Mouse (Mus musculus) hindbrain, embryonic 13.5 days (tissue): ENCODE data around the gene Hivep2. TPM values are rescaled to one million over a fixed set of nuclear protein-coding genes. Genes with fewer than 3 reads are reported as not detected.

Experiments
- ATAC-seq: fragments of 200-750 bp; cut with Nextera tagmentation; 2 replicates; pipeline ENCODE4 v1.8.0; 2017; ENCODE audit warnings: moderate TSS enrichment; ENCODE audit not compliant: low FRiP score
- H3K27ac ChIP-seq: fragments of 300-500 bp; sonication (generic); 2 replicates; pipeline ENCODE4 v1.5.1; 2015; ENCODE audit warnings: inconsistent platforms, mild to moderate bottlenecking, moderate library complexity
- H3K27me3 ChIP-seq: fragments of 300-500 bp; sonication (generic); 2 replicates; pipeline ENCODE4 v1.6.1; 2015; ENCODE audit warnings: mild to moderate bottlenecking, inconsistent platforms
- H3K36me3 ChIP-seq: fragments of 300-500 bp; sonication (generic); 2 replicates; pipeline ENCODE4 v1.6.1; 2015; ENCODE audit warnings: mild to moderate bottlenecking, inconsistent platforms
- H3K4me1 ChIP-seq: fragments of 300-500 bp; sonication (generic); replicated peaks from 2 replicates; pipeline ENCODE4 v1.6.1; 2015; ENCODE audit warnings: inconsistent platforms
- H3K4me2 ChIP-seq: fragments of 300-500 bp; sonication (generic); 2 replicates; pipeline ENCODE4 v1.6.1; 2015; ENCODE audit warnings: inconsistent platforms, mild to moderate bottlenecking, moderate library complexity
- H3K4me3 ChIP-seq: fragments of 300-500 bp; sonication (generic); 2 replicates; pipeline ENCODE4 v1.5.1; 2015; ENCODE audit warnings: mild to moderate bottlenecking, inconsistent platforms
- H3K9ac ChIP-seq: fragments of 300-500 bp; sonication (generic); 2 replicates; pipeline ENCODE4 v1.6.1; 2015; ENCODE audit warnings: mild to moderate bottlenecking, inconsistent platforms
- H3K9me3 ChIP-seq: fragments of 300-500 bp; sonication (generic); 2 replicates; pipeline ENCODE4 v1.6.1; 2016; ENCODE audit warnings: inconsistent platforms
- WGBS: fragments of 180-500 bp; shearing (Covaris S2); methylation state at CpG from one replicate; pipeline ENCODE4 v1.1.7; 2015; 5-methylcytosine and 5-hydroxymethylcytosine counted together
- polyA plus RNA-seq: library from polyadenylated mRNA; unstranded; fragments of >200 nt; fragmentation: Nextera tagmentation; extraction: Ambion mirVana; gene quantifications from 2 replicates; pipeline ENCODE4 v1.2.1, GENCODE M21; 2015

Hivep2 gene
- polyA plus RNA-seq, 1 experiment from 2014 or later = 7.0 TPM

GRCm38 (mm10) chr10:14081824-14082223, 115.9 kb downstream of the Hivep2 start:
- Histone ChIP-seq H3K36me3 (no peaks in the 10 kb centered on the region), H3K9me3 (no peaks in the 10 kb centered on the region), H3K4me3 (no peak overlapping the region), H3K27me3 (no peaks in the 10 kb centered on the region), H3K4me2 (no peak overlapping the region), H3K9ac (no peak overlapping the region), H3K27ac (no peak overlapping the region), H3K4me1 (no peaks in the 10 kb centered on the region; the same call in 1 of the 2 replicates)
- 56% methylated on average over 3 of the region's 3 CpGs for WGBS
- ATAC-seq = peak; percentile 68

- no peak overlapping the region for H3K4me3 ChIP-seq
- H3K36me3 ChIP-seq = no peaks in the 10 kb centered on the region
- no peak overlapping the region for H3K27ac ChIP-seq
- ATAC-seq = peak; percentile 65
- no peak overlapping the region for H3K4me2 ChIP-seq
- H3K9ac ChIP-seq = no peak overlapping the region
- H3K27me3 ChIP-seq = no peaks in the 10 kb centered on the region
- H3K4me1 ChIP-seq = no peaks in the 10 kb centered on the region; the same call in 1 of the 2 replicates
- WGBS = 73% methylated on average over 3 of the region's 3 CpGs
- no peaks in the 10 kb centered on the region for H3K9me3 ChIP-seq
Observed at GRCm38 (mm10) chr10:14082275-14082674, 116.4 kb downstream of the Hivep2 start.

DNA sequence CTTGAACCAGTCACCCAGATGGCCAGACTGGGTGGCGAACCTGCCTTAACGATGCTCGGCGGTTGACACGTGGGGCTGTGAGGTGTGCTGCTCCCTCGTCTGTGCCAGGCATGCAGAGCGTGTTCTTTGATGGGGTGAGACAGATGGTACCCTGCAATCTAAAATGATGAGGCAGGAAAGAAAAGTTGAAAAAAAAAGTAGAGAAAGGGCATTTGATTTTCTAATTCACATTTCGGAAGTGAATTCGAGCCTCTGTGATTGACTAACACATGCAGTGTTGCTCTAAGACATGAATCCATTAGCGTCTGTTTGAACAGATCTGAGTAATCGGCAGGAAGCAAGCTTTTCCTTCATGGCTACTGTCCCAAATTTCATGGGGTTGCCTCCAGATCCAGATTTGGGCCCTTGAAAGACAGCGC, 119.4 kb downstream of the Hivep2 start:
- no peak overlapping the region for H3K4me2 ChIP-seq
- no peaks in the 10 kb centered on the region; the same call in 1 of the 2 replicates for H3K4me1 ChIP-seq
- no peak overlapping the region for H3K27ac ChIP-seq
- WGBS = 81% methylated on average over 12 of the region's 12 CpGs
- no peaks in the 10 kb centered on the region for H3K9me3 ChIP-seq
- no peak overlapping the region for H3K9ac ChIP-seq
- H3K36me3 ChIP-seq = no peaks in the 10 kb centered on the region
- H3K4me3 ChIP-seq = no peak overlapping the region
- no peaks in the 10 kb centered on the region for H3K27me3 ChIP-seq
- no peak for ATAC-seq

DNA sequence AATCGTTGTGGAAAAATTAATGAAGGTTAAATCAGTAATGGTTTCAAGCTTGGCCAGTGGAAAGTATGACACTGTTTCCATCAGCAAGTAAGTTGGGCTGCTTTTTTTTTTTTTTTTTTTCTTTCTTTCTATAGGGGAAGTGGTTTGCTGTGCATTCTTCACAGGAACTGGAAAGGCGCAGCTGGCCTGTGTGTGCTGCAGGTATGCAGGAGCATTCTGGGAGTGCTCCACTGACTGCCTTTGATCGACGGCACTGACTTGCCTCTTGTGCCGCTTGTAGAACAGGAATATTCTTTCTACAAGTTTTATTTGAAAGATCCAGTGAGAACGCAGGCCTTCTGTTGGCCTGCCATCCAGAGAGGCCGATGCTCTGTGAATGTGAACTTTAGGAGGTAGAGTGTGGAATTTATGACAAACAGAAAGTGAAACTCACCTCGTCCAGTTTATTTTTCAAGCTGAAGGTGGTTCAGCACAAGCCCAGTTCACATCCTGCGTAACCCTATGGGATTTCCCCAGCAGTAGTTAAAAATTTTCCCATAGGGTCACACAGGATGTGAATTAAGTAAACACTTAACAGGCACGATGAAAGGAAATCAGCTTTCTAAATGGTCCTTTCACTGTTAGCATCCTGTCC, 120.1 kb downstream of the Hivep2 start:
- Histone ChIP-seq H3K9ac (no peak overlapping the region), H3K36me3 (no peaks in the 10 kb centered on the region), H3K27ac (no peak overlapping the region), H3K4me3 (no peak overlapping the region), H3K4me2 (no peak overlapping the region), H3K4me1 (no peaks in the 10 kb centered on the region; the same call in 1 of the 2 replicates), H3K9me3 (no peaks in the 10 kb centered on the region), H3K27me3 (no peaks in the 10 kb centered on the region)
- WGBS = 76% methylated on average over 10 of the region's 10 CpGs
- no peak for ATAC-seq

- Histone ChIP-seq H3K4me2 (no peak overlapping the region), H3K27ac (no peak overlapping the region), H3K4me1 (no peaks in the 10 kb centered on the region), H3K9ac (no peak overlapping the region), H3K9me3 (no peaks in the 10 kb centered on the region), H3K36me3 (no peaks in the 10 kb centered on the region), H3K27me3 (no peaks in the 10 kb centered on the region), H3K4me3 (no peak overlapping the region)
- WGBS = 84% methylated on average over 7 of the region's 7 CpGs
- no peak for ATAC-seq
Observed at GRCm38 (mm10) chr10:14087316-14087715, 121.4 kb downstream of the Hivep2 start.

DNA sequence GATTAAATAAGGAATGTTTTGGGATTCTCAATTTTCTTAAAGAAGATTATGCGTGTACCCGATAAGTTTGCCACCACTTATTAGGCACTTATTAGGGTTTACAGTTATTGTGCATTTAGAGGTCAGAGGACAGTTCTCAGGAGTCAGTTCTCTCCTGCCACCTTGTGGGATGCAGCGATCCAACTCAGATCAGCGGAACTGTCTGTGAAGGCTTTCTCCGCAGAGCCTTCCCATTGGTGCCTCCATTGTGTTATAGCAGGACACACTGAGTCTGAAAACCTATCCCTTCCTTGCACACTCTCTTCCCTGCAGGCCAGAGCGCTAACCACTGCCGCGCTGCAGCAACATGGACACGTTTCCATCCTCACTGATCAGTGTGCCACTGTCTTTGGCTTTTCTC, 123.6 kb downstream of the Hivep2 start:
- H3K9me3 ChIP-seq = no peaks in the 10 kb centered on the region
- no peak overlapping the region for H3K4me3 ChIP-seq
- no peak overlapping the region for H3K4me2 ChIP-seq
- ATAC-seq = no peak
- no peak overlapping the region for H3K9ac ChIP-seq
- no peaks in the 10 kb centered on the region for H3K4me1 ChIP-seq
- H3K36me3 ChIP-seq = no peaks in the 10 kb centered on the region
- no peaks in the 10 kb centered on the region for H3K27me3 ChIP-seq
- 52% methylated on average over 9 of the region's 9 CpGs for WGBS
- no peak overlapping the region for H3K27ac ChIP-seq

DNA sequence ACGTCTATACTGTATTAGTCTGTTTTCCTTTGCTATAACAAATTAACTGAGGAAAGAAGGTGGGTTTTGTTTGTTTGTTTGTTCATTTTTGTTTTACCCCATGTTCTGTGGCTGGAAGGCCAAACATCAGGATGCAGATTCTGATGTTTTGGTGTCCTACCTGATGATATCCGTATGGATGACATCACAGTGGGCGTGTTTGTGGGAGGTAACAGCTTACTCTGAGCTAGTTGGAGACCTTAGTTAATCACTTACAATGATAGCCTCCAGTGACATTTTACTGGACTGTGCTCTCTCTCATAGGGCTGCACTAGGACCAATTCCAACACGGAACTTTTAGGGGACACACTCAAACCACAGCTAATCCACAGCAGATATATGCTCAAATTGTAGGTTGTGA, 128.2 kb downstream of the Hivep2 start:
- H3K27ac ChIP-seq = no peak overlapping the region
- no peaks in the 10 kb centered on the region for H3K36me3 ChIP-seq
- peaks cover 3% of the 10 kb centered on the region; the same call in 1 of the 2 replicates for H3K4me1 ChIP-seq
- H3K4me3 ChIP-seq = no peak overlapping the region
- H3K9ac ChIP-seq = no peak overlapping the region
- no peak overlapping the region for H3K4me2 ChIP-seq
- H3K9me3 ChIP-seq = no peaks in the 10 kb centered on the region
- no peaks in the 10 kb centered on the region for H3K27me3 ChIP-seq
- WGBS = 92% methylated on average over 4 of the region's 4 CpGs
- ATAC-seq = no peak

DNA sequence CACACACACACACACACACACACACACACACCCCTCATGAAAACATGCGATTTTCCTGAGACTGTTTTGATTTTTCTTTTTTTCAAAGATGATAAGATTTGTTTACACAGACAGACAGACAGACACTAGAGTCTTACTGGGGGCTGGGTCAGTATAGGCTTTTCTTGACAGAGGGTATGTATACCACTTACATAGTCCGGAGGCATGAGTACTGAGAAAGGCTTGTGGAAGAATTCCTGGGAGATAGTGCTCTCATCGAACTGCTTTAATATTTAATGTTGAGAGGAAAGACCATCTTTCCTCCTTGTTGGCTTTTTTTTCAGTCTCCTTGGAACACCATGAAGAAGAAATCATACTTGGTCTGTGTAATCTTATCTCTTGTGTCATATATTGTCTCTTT, 130.2 kb downstream of the Hivep2 start:
- Histone ChIP-seq H3K9ac (no peak overlapping the region), H3K4me1 (peaks cover 3% of the 10 kb centered on the region; the same call in 1 of the 2 replicates), H3K36me3 (no peaks in the 10 kb centered on the region), H3K27ac (no peak overlapping the region), H3K9me3 (no peaks in the 10 kb centered on the region), H3K27me3 (no peaks in the 10 kb centered on the region), H3K4me3 (no peak overlapping the region), H3K4me2 (no peak overlapping the region)
- ATAC-seq = no peak
- 82% methylated on average over 3 of the region's 3 CpGs for WGBS

DNA sequence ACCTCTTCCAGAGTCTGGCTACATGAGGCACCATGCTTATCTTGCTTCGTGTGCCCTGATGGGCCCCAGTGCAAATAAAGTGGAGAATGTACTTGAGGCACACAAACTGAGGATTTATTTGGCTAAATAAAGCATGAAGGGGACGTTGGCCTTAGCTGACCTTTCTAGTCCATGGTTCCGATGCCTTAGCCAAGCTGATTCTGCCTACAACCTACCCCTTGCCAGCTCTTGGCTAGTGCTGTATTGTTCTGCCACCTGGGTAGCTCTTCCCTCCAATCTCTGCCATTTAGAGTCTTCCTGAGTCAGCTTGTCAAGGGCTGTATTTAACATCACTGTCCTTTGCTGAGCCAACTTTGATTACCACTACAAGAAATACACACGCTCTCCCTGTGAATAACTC, 133.3 kb downstream of the Hivep2 start:
- peaks cover 3% of the 10 kb centered on the region; the same call in 1 of the 2 replicates for H3K4me1 ChIP-seq
- WGBS = 79% methylated on average over 4 of the region's 4 CpGs

DNA sequence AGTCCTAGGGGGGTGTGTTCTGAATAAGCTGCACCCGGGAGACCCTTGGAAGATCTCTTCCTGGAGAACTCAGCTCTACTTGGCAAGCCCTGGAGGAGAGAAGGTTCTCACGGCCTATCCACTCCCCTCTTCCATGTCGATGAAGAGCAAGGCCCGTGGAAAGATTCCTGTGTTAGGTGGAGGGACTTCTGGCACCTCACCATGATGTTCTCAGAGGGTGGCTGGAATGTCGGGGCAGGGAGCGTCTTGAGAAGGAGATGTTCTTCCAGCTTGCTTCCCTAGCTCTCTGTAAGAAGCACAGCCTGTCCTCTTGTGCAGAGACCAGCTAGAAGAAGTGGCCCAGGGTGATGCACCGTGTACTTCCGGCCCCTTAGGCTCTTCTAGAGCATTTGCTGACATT, 134.2 kb downstream of the Hivep2 start:
- Histone ChIP-seq H3K27me3 (no peaks in the 10 kb centered on the region), H3K27ac (no peak overlapping the region), H3K36me3 (no peaks in the 10 kb centered on the region), H3K4me1 (peaks cover 3% of the 10 kb centered on the region; the same call in 1 of the 2 replicates), H3K9me3 (no peaks in the 10 kb centered on the region), H3K4me2 (no peak overlapping the region), H3K9ac (no peak overlapping the region), H3K4me3 (no peak overlapping the region)
- no peak for ATAC-seq
- 92% methylated on average over 8 of the region's 8 CpGs for WGBS

More for the DNA sequence above, 133.3 kb downstream of the Hivep2 start:
- H3K36me3 ChIP-seq = no peaks in the 10 kb centered on the region
- no peak overlapping the region for H3K27ac ChIP-seq
- no peaks in the 10 kb centered on the region for H3K27me3 ChIP-seq
- H3K9ac ChIP-seq = no peak overlapping the region
- H3K9me3 ChIP-seq = no peaks in the 10 kb centered on the region
- H3K4me2 ChIP-seq = no peak overlapping the region
- ATAC-seq = no peak
- H3K4me3 ChIP-seq = no peak overlapping the region

GRCm38 (mm10) chr10:14100847-14101246, 135.0 kb downstream of the Hivep2 start:
- Histone ChIP-seq H3K4me3 (no peak overlapping the region), H3K36me3 (no peaks in the 10 kb centered on the region), H3K9ac (no peak overlapping the region), H3K27me3 (no peaks in the 10 kb centered on the region), H3K27ac (no peak overlapping the region), H3K4me2 (no peak overlapping the region), H3K9me3 (no peaks in the 10 kb centered on the region), H3K4me1 (no peaks in the 10 kb centered on the region)
- ATAC-seq = no peak
- 80% methylated on average over 3 of the region's 3 CpGs for whole genome bisulfite sequencing

DNA sequence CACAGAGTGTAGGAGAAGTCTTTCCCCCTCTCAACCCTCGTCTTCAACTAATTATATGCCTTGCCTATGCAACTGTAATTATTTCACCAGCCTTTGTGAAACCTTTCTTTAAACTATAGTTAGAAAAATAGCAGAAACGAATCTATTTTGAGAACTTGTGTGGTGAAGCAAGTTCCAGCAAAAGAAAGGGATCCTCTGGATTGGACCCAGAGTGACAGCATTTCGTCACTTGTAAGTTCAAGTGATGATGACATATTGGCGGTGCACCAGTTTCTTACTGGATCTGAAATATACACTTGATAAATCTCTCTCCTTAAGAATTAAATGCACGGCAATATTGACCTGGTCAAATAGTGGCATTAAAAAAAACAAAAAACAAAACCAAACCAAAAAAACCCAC, 136.1 kb downstream of the Hivep2 start:
- Histone ChIP-seq H3K4me1 (no peaks in the 10 kb centered on the region), H3K9ac (no peak overlapping the region), H3K27me3 (no peaks in the 10 kb centered on the region), H3K4me2 (no peak overlapping the region), H3K27ac (no peak overlapping the region), H3K4me3 (no peak overlapping the region), H3K9me3 (no peaks in the 10 kb centered on the region), H3K36me3 (no peaks in the 10 kb centered on the region)
- ATAC-seq = no peak
- WGBS = 91% methylated on average over 5 of the region's 5 CpGs

DNA sequence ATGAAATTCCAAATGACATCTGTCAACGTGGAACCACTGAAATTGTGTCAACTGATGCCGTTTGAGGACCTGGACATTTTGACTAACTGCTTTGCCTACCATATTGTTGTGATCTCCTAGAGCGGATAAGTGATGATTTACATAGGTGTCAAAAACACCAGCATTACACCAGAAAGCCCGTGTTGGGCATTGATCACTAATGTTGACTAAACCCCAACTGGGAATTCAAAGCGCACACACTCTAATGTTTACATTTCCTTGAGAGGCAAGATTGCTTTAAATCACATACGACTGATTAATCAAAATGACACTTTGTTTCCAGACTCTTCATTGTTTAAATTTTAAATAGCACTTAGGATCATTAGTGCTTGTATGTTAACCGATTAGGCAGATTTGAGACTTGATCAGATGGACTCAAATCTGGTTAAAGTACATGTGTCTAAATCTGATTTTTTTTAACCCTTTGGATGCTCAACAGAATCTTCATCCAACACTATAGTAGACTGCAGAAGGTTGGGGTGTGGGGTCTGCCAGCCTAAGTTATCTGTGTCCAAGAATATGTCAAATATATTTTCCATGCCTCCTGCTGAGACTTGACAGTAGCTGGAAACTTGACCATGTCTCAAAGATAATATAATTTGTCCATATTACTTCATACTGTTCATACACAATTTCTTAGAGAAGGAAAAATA, 142.3 kb downstream of the Hivep2 start:
- H3K27ac ChIP-seq = no peak overlapping the region
- no peak overlapping the region for H3K4me3 ChIP-seq
- H3K4me1 ChIP-seq = no peaks in the 10 kb centered on the region
- no peak for ATAC-seq
- no peaks in the 10 kb centered on the region for H3K27me3 ChIP-seq
- 66% methylated on average over 7 of the region's 7 CpGs for WGBS
- H3K36me3 ChIP-seq = peaks cover 3% of the 10 kb centered on the region; the same call in 1 of the 2 replicates
- no peak overlapping the region for H3K9ac ChIP-seq
- no peak overlapping the region for H3K4me2 ChIP-seq
- H3K9me3 ChIP-seq = no peaks in the 10 kb centered on the region
